Comparison of ENCODE assay signal across 8 mouse cellular contexts in the genomic region with DNA sequence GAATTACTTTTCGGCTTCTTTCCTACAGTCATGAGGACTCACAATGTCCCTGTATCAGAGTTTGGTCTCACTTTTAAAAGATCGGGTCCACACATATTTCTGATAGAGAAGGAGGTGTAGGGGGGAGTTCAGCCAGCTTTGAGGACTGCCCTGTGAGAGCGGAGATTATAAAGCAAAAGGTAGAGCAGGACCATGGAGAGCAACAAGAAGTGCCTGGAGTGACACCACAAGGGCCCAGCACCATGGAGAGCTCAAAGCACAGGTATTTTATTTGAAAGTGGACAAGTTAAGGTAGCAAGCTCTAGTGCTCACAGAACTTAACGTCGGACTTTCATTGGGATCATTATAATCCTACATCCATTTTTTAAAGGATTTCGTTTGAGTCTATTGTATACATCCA. TPM values are rescaled to one million over a fixed set of nuclear protein-coding genes. Genes with fewer than 3 reads are reported as not detected.
A peak's percentile ranks its signal among the peaks of the same experiment; 100 is the strongest.
DNase-seq lines count a peak whose midpoint lies in the region; ATAC-seq and TF ChIP-seq lines count a peak whose summit lies in the region.

No protein-coding gene starts in this region.

- no peak overlapping the region for H3K4me2 ChIP-seq in hindbrain, embryonic 11.5 days (replicated peaks; ENCODE audit: low read depth, low read length)
- H3K4me2 ChIP-seq in midbrain, postnatal 0 days (ENCODE audit: low read depth, low read length, poor library complexity, severe bottlenecking): no peak overlapping the region

- no peaks in the 10 kb centered on the region; the same call in 1 of the 2 replicates for H3K4me1 ChIP-seq in hindbrain, embryonic 11.5 days (replicated peaks; ENCODE audit: control insufficient read depth, insufficient read depth, low read length)
- peaks cover 20% of the 10 kb centered on the region for H3K4me1 ChIP-seq in hindbrain, embryonic 10.5 days (replicated peaks)
- peaks cover 19% of the 10 kb centered on the region; the same call in 1 of the 2 replicates for H3K4me1 ChIP-seq in midbrain, postnatal 0 days (ENCODE audit: insufficient read depth, low read length)

- H3K4me3 ChIP-seq in hindbrain, embryonic 11.5 days (ENCODE audit: low read depth, low read length): no peak overlapping the region
- H3K4me3 ChIP-seq in hindbrain, embryonic 10.5 days: no peak overlapping the region
- no peak overlapping the region for H3K4me3 ChIP-seq in midbrain, postnatal 0 days (ENCODE audit: low read depth, low read length)

- H3K27ac ChIP-seq in hindbrain, embryonic 11.5 days (ENCODE audit: low read depth, low read length): no peak overlapping the region
- H3K27ac ChIP-seq in hindbrain, embryonic 10.5 days: no peak overlapping the region
- H3K27ac ChIP-seq in midbrain, postnatal 0 days (ENCODE audit: low read depth, low read length): no peak overlapping the region

- H3K27me3 ChIP-seq in hindbrain, embryonic 11.5 days (ENCODE audit: control insufficient read depth, insufficient read depth, low read length): 0 out of 2 replicates have a peak, but pooled peaks cover 2% of the 10 kb centered on the region
- H3K27me3 ChIP-seq in hindbrain, embryonic 10.5 days (ENCODE audit: insufficient read depth, poor library complexity, severe bottlenecking): peaks cover 13% of the 10 kb centered on the region
- H3K27me3 ChIP-seq in midbrain, postnatal 0 days (ENCODE audit: insufficient read depth, low read length): no peaks in the 10 kb centered on the region

- no peaks in the 10 kb centered on the region for H3K36me3 ChIP-seq in hindbrain, embryonic 11.5 days (ENCODE audit: control insufficient read depth, insufficient read depth, low read length)
- H3K36me3 ChIP-seq in hindbrain, embryonic 10.5 days: no peaks in the 10 kb centered on the region
- peaks cover 7% of the 10 kb centered on the region; the same call in 1 of the 2 replicates for H3K36me3 ChIP-seq in midbrain, postnatal 0 days (ENCODE audit: insufficient read depth, low read length)

- H3K9ac ChIP-seq in hindbrain, embryonic 11.5 days (ENCODE audit: low read depth, low read length): no peak overlapping the region
- H3K9ac ChIP-seq in midbrain, postnatal 0 days (replicated peaks; ENCODE audit: low read length, poor library complexity, severe bottlenecking): no peak overlapping the region

- no peak for ATAC-seq in hindbrain, embryonic 11.5 days (ENCODE audit: low FRiP score)
- peak; percentile 81 for ATAC-seq in megakaryocyte progenitor cell, adult 5-6 weeks (replicated peaks; ENCODE audit: poor library complexity)
- ATAC-seq in midbrain, postnatal 0 days (ENCODE audit: low FRiP score): no peak

- WGBS in hindbrain, embryonic 11.5 days: 56% methylated on average over 6 of the region's 6 CpGs
- WGBS in hindbrain, embryonic 10.5 days: 49% methylated on average over 6 of the region's 6 CpGs
- 57% methylated on average over 6 of the region's 6 CpGs for WGBS in midbrain, postnatal 0 days

- peak; percentile 57 for DNase-seq in hindbrain, embryonic 11.5 days (ENCODE audit: low spot score)
- DNase-seq in hindbrain, embryonic 10.5 days (ENCODE audit: low spot score): no peak
- peak; percentile 72 for DNase-seq in c-Kit-positive CD71-positive TER-119-negative erythroid progenitor cells, embryonic 14.5 days (ENCODE audit: low read depth)
- DNase-seq in kidney, adult 9 months: peak; percentile 66
- no peak for DNase-seq in midbrain, postnatal 0 days (ENCODE audit: low spot score)
- DNase-seq in layer of hippocampus, postnatal 10 days (ENCODE audit: low spot score in 2 of 2): no peak
- no peak for DNase-seq in spleen, adult 18-20 months

- no peaks in the 10 kb centered on the region for H3K9me3 ChIP-seq in hindbrain, embryonic 11.5 days (ENCODE audit: control insufficient read depth, low read length)
- no peaks in the 10 kb centered on the region for H3K9me3 ChIP-seq in hindbrain, embryonic 10.5 days
- H3K9me3 ChIP-seq in midbrain, postnatal 0 days (ENCODE audit: low read length): no peaks in the 10 kb centered on the region

- no peak for TF ChIP-seq CTCF in midbrain, postnatal 0 days (IDR thresholded peaks at IDR 0.05)

RNA-seq across cellular contexts. Expression of a gene that starts 5.8 kb away (rescaled TPM):
- 29.8 and 30.7 TPM in 2 replicates for polyA plus RNA-seq in hindbrain, embryonic 11.5 days (2014; fragmentation: Nextera tagmentation; extraction: Ambion mirVana)
- polyA plus RNA-seq in hindbrain, embryonic 10.5 days (2016; fragmentation: Nextera tagmentation; extraction: Ambion mirVana): 3.9 and 17.7 TPM in 2 replicates
- 0.22 TPM in 1 of 2 replicates, not detected in the other for total RNA-seq in megakaryocyte progenitor cell, adult 5-6 weeks (2015)
- 0.14 TPM in 1 of 2 replicates, not detected in the other for total RNA-seq in megakaryocyte progenitor cell, adult 5-6 weeks (2017)
- 547 and 554 TPM in 2 replicates for total RNA-seq in midbrain, postnatal 0 days (2014; rRNA removed)
- 53.9 and 60.8 TPM in 2 replicates for polyA plus RNA-seq in midbrain, postnatal 0 days (2015; fragmentation: Nextera tagmentation; extraction: Ambion mirVana)
- 100 to 1,000 TPM; 324 to 348 TPM for total RNA-seq in layer of hippocampus, postnatal 10 days (2021)

RNA-seq across cellular contexts. Expression of a gene that starts 11.0 kb away (rescaled TPM):
- polyA plus RNA-seq in hindbrain, embryonic 11.5 days (2014; fragmentation: Nextera tagmentation; extraction: Ambion mirVana): 3.0 and 4.1 TPM in 2 replicates
- polyA plus RNA-seq in hindbrain, embryonic 10.5 days (2016; fragmentation: Nextera tagmentation; extraction: Ambion mirVana): 3.9 and 4.8 TPM in 2 replicates
- total RNA-seq in megakaryocyte progenitor cell, adult 5-6 weeks (2015): 56.5 and 62.8 TPM in 2 replicates
- total RNA-seq in megakaryocyte progenitor cell, adult 5-6 weeks (2017): 65.3 and 67.4 TPM in 2 replicates
- total RNA-seq in midbrain, postnatal 0 days (2014; rRNA removed): 0.66 and 2.8 TPM in 2 replicates
- polyA plus RNA-seq in midbrain, postnatal 0 days (2015; fragmentation: Nextera tagmentation; extraction: Ambion mirVana): 0.89 and 1.0 TPM in 2 replicates
- total RNA-seq in layer of hippocampus, postnatal 10 days (2021): 1 to 10 TPM; 3.5 to 5.4 TPM

RNA-seq across cellular contexts. Expression of a gene that starts 28.1 kb away (rescaled TPM):
- 5.6 and 6.4 TPM in 2 replicates for polyA plus RNA-seq in hindbrain, embryonic 11.5 days (2014; fragmentation: Nextera tagmentation; extraction: Ambion mirVana)
- 2.3 and 2.4 TPM in 2 replicates for polyA plus RNA-seq in hindbrain, embryonic 10.5 days (2016; fragmentation: Nextera tagmentation; extraction: Ambion mirVana)
- not detected in 2 replicates for total RNA-seq in megakaryocyte progenitor cell, adult 5-6 weeks (2015)
- not detected in 2 replicates for total RNA-seq in megakaryocyte progenitor cell, adult 5-6 weeks (2017)
- total RNA-seq in midbrain, postnatal 0 days (2014; rRNA removed): 38.0 and 52.3 TPM in 2 replicates
- 23.1 and 24.1 TPM in 2 replicates for polyA plus RNA-seq in midbrain, postnatal 0 days (2015; fragmentation: Nextera tagmentation; extraction: Ambion mirVana)
- 10 to 100 TPM; 77.4 to 81.1 TPM for total RNA-seq in layer of hippocampus, postnatal 10 days (2021)

Comparison
In these comparisons a context has a peak if more than half of its experiments do, and no peak if none do; other contexts are left out.
1. DNase-seq: peak in hindbrain, embryonic 11.5 days (single experiment), c-Kit-positive CD71-positive TER-119-negative erythroid progenitor cells, embryonic 14.5 days (single experiment) and kidney, adult 9 months (single experiment); none in hindbrain, embryonic 10.5 days (single experiment), midbrain, postnatal 0 days (single experiment), layer of hippocampus, postnatal 10 days (0 of 2) and spleen, adult 18-20 months (0 of 2).
2. RNA of a gene that starts 5.8 kb away (total RNA-seq): 547 to 554 TPM in midbrain, postnatal 0 days and 324 to 348 TPM in layer of hippocampus, postnatal 10 days; 0.14 to 0.22 TPM in megakaryocyte progenitor cell, adult 5-6 weeks; every median in the first group is over 100 times any median in the second.
3. RNA of a gene that starts 11.0 kb away (total RNA-seq): 56.5 to 67.4 TPM in megakaryocyte progenitor cell, adult 5-6 weeks; 3.5 to 5.4 TPM in layer of hippocampus, postnatal 10 days and 0.66 to 2.8 TPM in midbrain, postnatal 0 days; every median in the first group is over 4 times any median in the second.
4. RNA of a gene that starts 28.1 kb away (total RNA-seq): 77.4 to 81.1 TPM in layer of hippocampus, postnatal 10 days and 38.0 to 52.3 TPM in midbrain, postnatal 0 days; not detected in megakaryocyte progenitor cell, adult 5-6 weeks; every median in the first group is over 10 times any median in the second.